In genomic region chrX:20549532-20549931, GRCm38 (mm10) we compare ENCODE assay signal across 12 mouse cellular contexts. TPM values are rescaled to one million over a fixed set of nuclear protein-coding genes. Genes with fewer than 3 reads are reported as not detected.
DNase-seq lines count a peak whose midpoint lies in the region; ATAC-seq lines count a peak whose summit lies in the region.
"Had no signal": no experiment of that assay in that cellular context is flagged by ENCODE, and none has a peak within 500 bp of the region (broad histone marks: within the 10 kb centered on the region; RNA-seq: fewer than 3 reads in every experiment).

TSS of gene Rgn (plus strand) at chrX:20549787.

- peak within 1 kb of the TSS; percentile 45 for H3K4me3 ChIP-seq in heart, embryonic 15.5 days
- H3K4me3 ChIP-seq in forebrain, embryonic 11.5 days (ENCODE audit: low read depth, low read length) = no peak within 1 kb of the TSS
- no peak within 1 kb of the TSS; the same call in 1 of the 2 replicates for H3K4me3 ChIP-seq in intestine, embryonic 16.5 days (ENCODE audit: low read length)
- peak within 1 kb of the TSS; percentile 41; the same call in 1 of the 2 replicates for H3K4me3 ChIP-seq in midbrain, embryonic 13.5 days (replicated peaks)

- intact Hi-C loops in heart, postnatal 25 days (cut with DNase I) = no loop called here

- DNase-seq in heart, postnatal 25 days (ENCODE audit: low spot score) = no peak
- DNase-seq in forebrain, embryonic 11.5 days (ENCODE audit: low spot score) = no peak
- DNase-seq in right cerebral cortex, postnatal 4 days = no peak
- DNase-seq in Muller cell, postnatal 12 days (ENCODE audit: inconsistent ontology term) = no peak
- DNase-seq in kidney, postnatal 4 days = no peak
- DNase-seq: cerebellum, postnatal 25 days; heart, postnatal 36 days had no signal

- peak within 1 kb of the TSS; percentile 71 for H3K4me2 ChIP-seq in heart, embryonic 15.5 days
- H3K4me2 ChIP-seq in forebrain, embryonic 11.5 days (ENCODE audit: low read depth, low read length, severe bottlenecking) = peak within 1 kb of the TSS; percentile 53; the same call in 1 of the 2 replicates
- H3K4me2 ChIP-seq in intestine, embryonic 16.5 days (ENCODE audit: low read depth, low read length) = peak within 1 kb of the TSS; percentile 54; the same call in 1 of the 2 replicates
- H3K4me2 ChIP-seq in midbrain, embryonic 13.5 days (replicated peaks) = peak within 1 kb of the TSS; percentile 60

- WGBS in heart, embryonic 15.5 days = 64% methylated on average over 3 of the region's 3 CpGs
- 64% methylated on average over 3 of the region's 3 CpGs for WGBS in forebrain, embryonic 11.5 days
- WGBS in intestine, embryonic 16.5 days = 51% methylated on average over 3 of the region's 3 CpGs
- 69% methylated on average over 3 of the region's 3 CpGs for WGBS in midbrain, embryonic 13.5 days

- no peak for ATAC-seq in heart, embryonic 15.5 days (replicated peaks; ENCODE audit: insufficient number of reproducible peaks, insufficient read depth, low FRiP score, low read depth)
- ATAC-seq in forebrain, embryonic 11.5 days (replicated peaks; ENCODE audit: low FRiP score) = no peak
- peak; percentile 51; the same call in 1 of the 2 replicates for ATAC-seq in intestine, embryonic 16.5 days
- ATAC-seq in midbrain, embryonic 13.5 days = no peak

- H3K36me3 ChIP-seq in heart, embryonic 15.5 days = no peaks in the 10 kb centered on the region
- H3K36me3 ChIP-seq in forebrain, embryonic 11.5 days (ENCODE audit: control insufficient read depth, insufficient read depth, low read length) = no peaks in the 10 kb centered on the region
- H3K36me3 ChIP-seq in intestine, embryonic 16.5 days (ENCODE audit: control insufficient read depth, insufficient read depth, low read length) = no peaks in the 10 kb centered on the region
- no peaks in the 10 kb centered on the region for H3K36me3 ChIP-seq in midbrain, embryonic 13.5 days

- no peaks in the 10 kb centered on the region; the same call in 1 of the 2 replicates for H3K4me1 ChIP-seq in heart, embryonic 15.5 days (replicated peaks)
- no peaks in the 10 kb centered on the region for H3K4me1 ChIP-seq in forebrain, embryonic 11.5 days (replicated peaks; ENCODE audit: control insufficient read depth, insufficient read depth, low read length)
- H3K4me1 ChIP-seq in intestine, embryonic 16.5 days (ENCODE audit: control insufficient read depth, insufficient read depth, low read length) = no peaks in the 10 kb centered on the region
- H3K4me1 ChIP-seq in midbrain, embryonic 13.5 days (replicated peaks) = no peaks in the 10 kb centered on the region

- no peak within 1 kb of the TSS for H3K9ac ChIP-seq in heart, embryonic 15.5 days
- no peak within 1 kb of the TSS for H3K9ac ChIP-seq in forebrain, embryonic 11.5 days (ENCODE audit: low read length)
- no peak within 1 kb of the TSS for H3K9ac ChIP-seq in intestine, embryonic 16.5 days (ENCODE audit: low read depth, low read length)
- no peak within 1 kb of the TSS for H3K9ac ChIP-seq in midbrain, embryonic 13.5 days (replicated peaks)

- no peaks in the 10 kb centered on the region for H3K27me3 ChIP-seq in heart, embryonic 15.5 days
- H3K27me3 ChIP-seq in forebrain, embryonic 11.5 days (ENCODE audit: control insufficient read depth, insufficient read depth, low read length) = no peaks in the 10 kb centered on the region
- H3K27me3 ChIP-seq in intestine, embryonic 16.5 days (replicated peaks; ENCODE audit: control insufficient read depth, insufficient read depth, low read length) = no peaks in the 10 kb centered on the region
- no peaks in the 10 kb centered on the region for H3K27me3 ChIP-seq in midbrain, embryonic 13.5 days
- H3K27me3 ChIP-seq: CH12.LX had no signal

- H3K27ac ChIP-seq in heart, embryonic 15.5 days = no peak within 1 kb of the TSS
- no peak within 1 kb of the TSS for H3K27ac ChIP-seq in forebrain, embryonic 11.5 days (ENCODE audit: low read depth, low read length)
- H3K27ac ChIP-seq in intestine, embryonic 16.5 days (ENCODE audit: low read length) = peak within 1 kb of the TSS; percentile 33
- no peak within 1 kb of the TSS for H3K27ac ChIP-seq in midbrain, embryonic 13.5 days
- H3K27ac ChIP-seq: macrophage had no signal

- no peaks in the 10 kb centered on the region for H3K9me3 ChIP-seq in heart, embryonic 15.5 days (replicated peaks)
- H3K9me3 ChIP-seq in forebrain, embryonic 11.5 days (ENCODE audit: control insufficient read depth, low read length) = no peaks in the 10 kb centered on the region
- no peaks in the 10 kb centered on the region for H3K9me3 ChIP-seq in intestine, embryonic 16.5 days (ENCODE audit: control insufficient read depth, low read length)
- no peaks in the 10 kb centered on the region for H3K9me3 ChIP-seq in midbrain, embryonic 13.5 days

RNA-seq across cellular contexts. Expression of gene Rgn, which starts in this region (rescaled TPM):
- 1.3 and 1.7 TPM in 2 replicates for polyA plus RNA-seq in heart, embryonic 15.5 days (2015; fragmentation: Nextera tagmentation; extraction: Ambion mirVana)
- total RNA-seq in heart, postnatal 25 days (2021) = under 1 TPM; 0.36 to 0.64 TPM
- polyA plus RNA-seq in forebrain, embryonic 11.5 days (2014; fragmentation: Nextera tagmentation; extraction: Ambion mirVana) = 0.15 and 0.28 TPM in 2 replicates
- polyA plus RNA-seq in intestine, embryonic 16.5 days (2015; fragmentation: Nextera tagmentation; extraction: Ambion mirVana) = 72.5 and 77.2 TPM in 2 replicates
- polyA plus RNA-seq in midbrain, embryonic 13.5 days (2015; fragmentation: Nextera tagmentation; extraction: Ambion mirVana) = 0.12 and 0.32 TPM in 2 replicates
- total RNA-seq: CH12.LX had no signal
- polyA plus RNA-seq: macrophage had no signal

Comparison
In these comparisons a context has a peak if more than half of its experiments do, and no peak if none do; other contexts are left out.
1. RNA of gene Rgn (polyA plus RNA-seq): 72.5 to 77.2 TPM in intestine, embryonic 16.5 days; 1.3 to 1.7 TPM in heart, embryonic 15.5 days, 0.15 to 0.28 TPM in forebrain, embryonic 11.5 days and 0.12 to 0.32 TPM in midbrain, embryonic 13.5 days; every median in the first group is over 10 times any median in the second.
2. H3K4me3 ChIP-seq: peak in heart, embryonic 15.5 days (single experiment) and midbrain, embryonic 13.5 days (single experiment); none in forebrain, embryonic 11.5 days (single experiment) and intestine, embryonic 16.5 days (single experiment).
3. Peak in every context shown above with its lines, with median percentiles within 50 percentile points of each other: H3K4me2 ChIP-seq.